Mouse (Mus musculus): Measurements from ENCODE around the gene Itgav. TPM values are rescaled to one million over a fixed set of nuclear protein-coding genes. Genes with fewer than 3 reads are reported as not detected.

The Itgav gene
- polyA plus RNA-seq, 1 experiment from 2014 or later: 75.3 TPM

Other genes starting within 250 kb of the Itgav start
- 80.3 and 84.2 TPM in 2 replicates for gene Zc3h15, start 80.0 kb upstream of the Itgav start, polyA plus RNA-seq (2014; fragmentation: Nextera tagmentation; extraction: Ambion mirVana)
- 1.9 and 3.6 TPM in 2 replicates for gene Fam171b, start 88.2 kb downstream of the Itgav start, polyA plus RNA-seq (2014; fragmentation: Nextera tagmentation; extraction: Ambion mirVana)
- gene Zswim2, start 216.8 kb downstream of the Itgav start, polyA plus RNA-seq (2014; fragmentation: Nextera tagmentation; extraction: Ambion mirVana): not detected in 2 replicates
- not detected in 2 replicates for gene Gm13698, start 231.3 kb downstream of the Itgav start, polyA plus RNA-seq (2014; fragmentation: Nextera tagmentation; extraction: Ambion mirVana)
- gene Gm13693, start 237.1 kb downstream of the Itgav start, polyA plus RNA-seq (2014; fragmentation: Nextera tagmentation; extraction: Ambion mirVana): not detected in 2 replicates
- gene Gm13695, start 242.9 kb downstream of the Itgav start, polyA plus RNA-seq (2014; fragmentation: Nextera tagmentation; extraction: Ambion mirVana): not detected in 2 replicates
- not detected in 2 replicates for gene Gm13696, start 248.7 kb downstream of the Itgav start, polyA plus RNA-seq (2014; fragmentation: Nextera tagmentation; extraction: Ambion mirVana)